Mouse (Mus musculus) heart, adult 2 months (tissue): ENCODE data around the gene Usp10. TPM values are rescaled to one million over a fixed set of nuclear protein-coding genes. Genes with fewer than 3 reads are reported as not detected.

Experiments
- DNase-seq, 2 experiments: peaks; one replicate each; pipeline ENCODE4 v3.0.0; 2021
- H3K27ac ChIP-seq: fragments of 200-600 bp; 2 replicates; pipeline ENCODE4 v1.8.1; 2022
- H3K27me3 ChIP-seq: fragments of 200-500 bp; 2 replicates; pipeline ENCODE4 v1.6.1; 2012; ENCODE audit warnings: mild to moderate bottlenecking, low read length, inconsistent platforms, mixed read lengths; ENCODE audit not compliant: control insufficient read depth, insufficient read depth
- H3K36me3 ChIP-seq: fragments of 200-500 bp; 2 replicates; pipeline ENCODE4 v1.6.1; 2012; ENCODE audit warnings: low read length, inconsistent platforms; ENCODE audit not compliant: control insufficient read depth, insufficient read depth
- H3K4me1 ChIP-seq: fragments of 200-500 bp; 2 replicates; pipeline ENCODE4 v1.6.1; 2011; ENCODE audit warnings: low read length; ENCODE audit not compliant: control insufficient read depth, insufficient read depth
- H3K4me3 ChIP-seq: fragments of 200-600 bp; 2 replicates; pipeline ENCODE4 v1.8.1; 2022
- H3K79me2 ChIP-seq: fragments of 200-500 bp; replicated peaks from 2 replicates; pipeline ENCODE4 v1.6.1; 2012; ENCODE audit warnings: mild to moderate bottlenecking, inconsistent platforms, low read length, moderate library complexity, mixed read lengths; ENCODE audit not compliant: control insufficient read depth, insufficient read depth
- H3K9ac ChIP-seq: fragments of 200-500 bp; 2 replicates; pipeline ENCODE4 v1.6.1; 2012; ENCODE audit warnings: low read depth, mild to moderate bottlenecking, control low read depth, inconsistent platforms, low read length, mixed read lengths
- CTCF ChIP-seq: fragments of 200-600 bp; IDR thresholded peaks from 2 replicates; pipeline ENCODE4 v1.8.1; 2022; ENCODE audit warnings: antibody characterized with exemption, mild to moderate bottlenecking, moderate library complexity
- EP300 ChIP-seq: fragments of 200-500 bp; IDR thresholded peaks from 2 replicates; pipeline ENCODE4 v1.6.1; 2011; ENCODE audit warnings: low read depth, low read length, control low read depth; ENCODE audit not compliant: insufficient read depth
- POLR2A ChIP-seq: fragments of 200-500 bp; IDR thresholded peaks from 2 replicates; pipeline ENCODE4 v1.6.1; 2011; ENCODE audit warnings: mild to moderate bottlenecking, low read depth, low read length, control low read depth; ENCODE audit not compliant: insufficient read depth
- WGBS: fragments of 180-500 bp; shearing (Covaris S2); methylation state at CpG from one replicate; pipeline ENCODE4 v1.1.7; 2018; 5-methylcytosine and 5-hydroxymethylcytosine counted together
- intact Hi-C: fragments of 180-260 bp; cut with DNase I; formaldehyde crosslinking; loops from one replicate; pipeline ENCODE4 v1.15.1; 2025
- polyA plus RNA-seq: library from polyadenylated mRNA; depleted of rRNA; stranded (reverse); fragments of >200 nt; gene quantifications from 2 replicates; pipeline ENCODE4 v1.2.3, GENCODE M21; 2012
- total RNA-seq, 2 experiments: library from RNA; stranded (reverse); gene quantifications; 2 replicates each; pipeline ENCODE4 v1.2.3; 2021

The Usp10 gene
- total and polyA plus RNA-seq, 3 experiments = 41.9 to 58.6 (median 49.8) TPM

- Histone ChIP-seq H3K27ac (no peak overlapping the region), H3K9ac (no peak overlapping the region), H3K4me1 (no peaks in the 10 kb centered on the region), H3K79me2 (no peaks in the 10 kb centered on the region), H3K36me3 (no peaks in the 10 kb centered on the region), H3K27me3 (no peaks in the 10 kb centered on the region), H3K4me3 (no peak overlapping the region)
- TF ChIP-seq EP300 (no peak), CTCF (no peak), POLR2A (no peak)
- intact Hi-C loops = no loop called here
- WGBS = 98% methylated on average over 1 of the region's 1 CpGs
- no peak for DNase-seq
Measured at GRCm38 (mm10) chr8:119873181-119873580, 37.0 kb upstream of the Usp10 start.

DNA sequence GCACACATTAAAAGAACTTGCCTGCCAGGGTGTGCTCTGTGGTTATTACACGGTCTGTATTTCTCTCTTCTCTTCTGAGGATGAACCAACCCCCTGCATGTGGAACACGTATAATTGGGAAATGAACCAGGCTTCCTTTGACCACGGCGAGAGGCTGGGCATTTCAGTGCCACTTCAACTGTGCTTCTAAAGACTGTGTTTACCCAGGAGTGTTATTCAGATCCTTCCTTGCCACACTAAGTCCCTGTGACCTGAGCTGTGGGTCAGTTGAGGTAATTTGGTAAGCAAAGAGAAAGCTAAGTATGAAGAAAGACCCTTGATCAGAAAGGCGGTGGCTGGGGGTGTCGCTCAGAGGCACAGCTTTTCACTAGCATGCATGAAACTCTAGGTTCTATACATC lies 28.9 kb upstream of the Usp10 start:
- no peak overlapping the region for H3K27ac ChIP-seq
- TF ChIP-seq CTCF = no peak
- TF ChIP-seq EP300 = no peak
- no peak for TF ChIP-seq POLR2A
- H3K4me1 ChIP-seq = peaks cover 4% of the 10 kb centered on the region
- no peaks in the 10 kb centered on the region for H3K79me2 ChIP-seq
- no peaks in the 10 kb centered on the region for H3K36me3 ChIP-seq
- 85% methylated on average over 6 of the region's 6 CpGs for WGBS
- no peak overlapping the region for H3K4me3 ChIP-seq
- H3K27me3 ChIP-seq = no peaks in the 10 kb centered on the region
- no peak overlapping the region for H3K9ac ChIP-seq
- DNase-seq = no peak
- intact Hi-C loops = no loop called here

DNA sequence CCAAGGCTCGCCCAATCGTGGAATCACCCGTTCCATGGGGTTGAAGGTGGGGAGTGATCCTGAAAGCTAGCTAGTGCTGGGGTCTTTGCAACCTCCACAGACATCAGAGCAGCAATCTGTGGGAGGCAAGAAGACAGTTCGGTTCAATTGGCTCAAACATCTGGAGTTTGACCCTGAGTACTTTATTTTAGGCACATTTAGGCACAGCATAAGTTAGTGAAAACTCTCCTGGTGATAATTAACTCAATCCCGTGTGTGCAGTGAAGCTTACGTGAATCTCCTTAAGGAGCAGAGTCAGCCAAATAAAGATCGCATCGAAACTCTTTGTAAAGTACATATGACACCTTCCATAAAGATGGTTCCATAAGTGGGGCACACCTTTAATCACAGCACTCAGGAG lies 28.2 kb upstream of the Usp10 start:
- Histone ChIP-seq H3K4me3 (no peak overlapping the region), H3K36me3 (no peaks in the 10 kb centered on the region)
- WGBS = 92% methylated on average over 8 of the region's 8 CpGs

GRCm38 (mm10) chr8:119883281-119883680 lies 26.9 kb upstream of the Usp10 start:
- Histone ChIP-seq H3K4me3 (no peak overlapping the region), H3K27me3 (no peaks in the 10 kb centered on the region), H3K27ac (no peak overlapping the region), H3K79me2 (no peaks in the 10 kb centered on the region), H3K4me1 (peaks cover 4% of the 10 kb centered on the region), H3K36me3 (no peaks in the 10 kb centered on the region), H3K9ac (no peak overlapping the region)
- intact Hi-C loops = no loop called here
- no peak for DNase-seq
- WGBS = 92% methylated on average over 7 of the region's 7 CpGs
- TF ChIP-seq EP300 = no peak
- TF ChIP-seq CTCF = no peak
- no peak for TF ChIP-seq POLR2A

More for the DNA sequence above, 28.2 kb upstream of the Usp10 start:
- H3K9ac ChIP-seq = no peak overlapping the region
- TF ChIP-seq CTCF = no peak
- TF ChIP-seq EP300 = no peak
- no peak for DNase-seq
- H3K27me3 ChIP-seq = no peaks in the 10 kb centered on the region
- no peak overlapping the region for H3K27ac ChIP-seq
- H3K4me1 ChIP-seq = peaks cover 4% of the 10 kb centered on the region
- intact Hi-C loops = no loop called here
- H3K79me2 ChIP-seq = no peaks in the 10 kb centered on the region

GRCm38 (mm10) chr8:119885612-119886011 lies 24.5 kb upstream of the Usp10 start:
- H3K27ac ChIP-seq = no peak overlapping the region
- no peak overlapping the region for H3K9ac ChIP-seq
- WGBS = 17% methylated on average over 3 of the region's 3 CpGs
- intact Hi-C loops = no loop called here
- H3K79me2 ChIP-seq = no peaks in the 10 kb centered on the region
- TF ChIP-seq CTCF = no peak
- DNase-seq = peak; percentile 34 to 35
- no peaks in the 10 kb centered on the region for H3K36me3 ChIP-seq
- H3K4me1 ChIP-seq = peaks cover 4% of the 10 kb centered on the region
- no peaks in the 10 kb centered on the region for H3K27me3 ChIP-seq
- H3K4me3 ChIP-seq = no peak overlapping the region

- Histone ChIP-seq H3K79me2 (no peaks in the 10 kb centered on the region), H3K9ac (no peak overlapping the region), H3K27me3 (no peaks in the 10 kb centered on the region), H3K36me3 (no peaks in the 10 kb centered on the region), H3K4me1 (peaks cover 4% of the 10 kb centered on the region), H3K4me3 (no peak overlapping the region), H3K27ac (no peak overlapping the region)
- TF ChIP-seq POLR2A (no peak), EP300 (0 out of 2 replicates have a peak, but pooled peaks have one; percentile 21), CTCF (peak; percentile 75)
- peak in 1 of 2 experiments; percentile 48 for DNase-seq
- intact Hi-C loops = no loop called here
- WGBS = 87% methylated on average over 3 of the region's 3 CpGs
Measured at GRCm38 (mm10) chr8:119887130-119887529, 23.0 kb upstream of the Usp10 start.

DNA sequence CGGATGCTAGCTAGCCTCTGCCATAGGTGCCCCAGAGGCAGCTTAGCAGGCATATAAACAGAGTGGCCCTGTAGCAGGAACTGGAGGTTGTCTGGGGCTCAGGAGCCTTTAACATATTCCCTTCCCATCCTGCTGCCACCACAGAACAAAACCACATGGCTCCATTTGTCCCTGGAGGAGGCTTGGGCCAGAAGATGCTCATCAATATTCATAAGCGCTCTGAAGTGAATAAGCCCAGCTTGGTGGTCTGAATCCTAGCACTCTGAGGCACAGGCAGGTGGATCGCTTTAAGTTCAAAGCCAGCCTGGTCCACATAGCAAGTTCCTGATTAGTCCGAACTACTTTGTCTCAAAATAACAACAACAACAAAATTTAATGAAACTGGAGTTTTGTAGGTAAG lies 22.1 kb upstream of the Usp10 start:
- 83% methylated on average over 4 of the region's 4 CpGs for WGBS

More for the DNA sequence above, 22.1 kb upstream of the Usp10 start:
- no peaks in the 10 kb centered on the region for H3K36me3 ChIP-seq
- H3K79me2 ChIP-seq = no peaks in the 10 kb centered on the region
- H3K27me3 ChIP-seq = no peaks in the 10 kb centered on the region
- H3K9ac ChIP-seq = no peak overlapping the region
- H3K4me1 ChIP-seq = peaks cover 4% of the 10 kb centered on the region
- intact Hi-C loops = no loop called here
- TF ChIP-seq EP300 (no peak), POLR2A (no peak), CTCF (no peak)
- DNase-seq = no peak
- H3K27ac ChIP-seq = no peak overlapping the region
- no peak overlapping the region for H3K4me3 ChIP-seq
